Mouse (Mus musculus): ENCODE measurements around the gene Ptprg.

Ptprg gene

GRCm38 (mm10) chr14:11981764-11982163, 428.4 kb downstream of the Ptprg start:
- no peak for DNase-seq (ENCODE audit: low spot score)

GRCm38 (mm10) chr14:11983031-11983430, 429.7 kb downstream of the Ptprg start:
- no peak for DNase-seq (ENCODE audit: low spot score)

GRCm38 (mm10) chr14:11984086-11984485, 430.8 kb downstream of the Ptprg start:
- no peak for DNase-seq (ENCODE audit: low spot score)

- DNase-seq (ENCODE audit: low spot score): no peak
Measured at GRCm38 (mm10) chr14:11988975-11989374, 435.6 kb downstream of the Ptprg start.

- no peak for DNase-seq (ENCODE audit: low spot score)
Measured at GRCm38 (mm10) chr14:11991151-11991550, 437.8 kb downstream of the Ptprg start.

GRCm38 (mm10) chr14:11992111-11992510, 438.8 kb downstream of the Ptprg start:
- DNase-seq (ENCODE audit: low spot score): no peak

- no peak for DNase-seq (ENCODE audit: low spot score)
Measured at GRCm38 (mm10) chr14:11992534-11992933, 439.2 kb downstream of the Ptprg start.

GRCm38 (mm10) chr14:11997555-11997954, 444.2 kb downstream of the Ptprg start:
- no peak for DNase-seq (ENCODE audit: low spot score)

- no peak for DNase-seq (ENCODE audit: low spot score)
Measured at GRCm38 (mm10) chr14:11998464-11998863, 445.1 kb downstream of the Ptprg start.

- DNase-seq (ENCODE audit: low spot score): no peak
Measured at GRCm38 (mm10) chr14:12004061-12004460, 450.7 kb downstream of the Ptprg start.

- DNase-seq (ENCODE audit: low spot score): no peak
Measured at GRCm38 (mm10) chr14:12011766-12012165, 458.4 kb downstream of the Ptprg start.

GRCm38 (mm10) chr14:12025812-12026728, 472.7 kb downstream of the Ptprg start:
- no peak for DNase-seq (ENCODE audit: low spot score)

GRCm38 (mm10) chr14:12027247-12027646, 473.9 kb downstream of the Ptprg start:
- DNase-seq (ENCODE audit: low spot score): no peak

GRCm38 (mm10) chr14:12029926-12030325, 476.6 kb downstream of the Ptprg start:
- DNase-seq (ENCODE audit: low spot score): no peak

- no peak for DNase-seq (ENCODE audit: low spot score)
Measured at GRCm38 (mm10) chr14:12036530-12037283, 483.4 kb downstream of the Ptprg start.

- no peak for DNase-seq (ENCODE audit: low spot score)
Measured at GRCm38 (mm10) chr14:12039743-12040142, 486.4 kb downstream of the Ptprg start.

GRCm38 (mm10) chr14:12041566-12041965, 488.2 kb downstream of the Ptprg start:
- DNase-seq (ENCODE audit: low spot score): no peak

- no peak for DNase-seq (ENCODE audit: low spot score)
Measured at GRCm38 (mm10) chr14:12046226-12046882, 493.0 kb downstream of the Ptprg start.

- no peak for DNase-seq (ENCODE audit: low spot score)
Measured at GRCm38 (mm10) chr14:12047637-12048036, 494.3 kb downstream of the Ptprg start.

- no peak for DNase-seq (ENCODE audit: low spot score)
Measured at GRCm38 (mm10) chr14:12056912-12057524, 503.7 kb downstream of the Ptprg start.

GRCm38 (mm10) chr14:12057856-12058255, 504.5 kb downstream of the Ptprg start:
- no peak for DNase-seq (ENCODE audit: low spot score)

- no peak for DNase-seq (ENCODE audit: low spot score)
Measured at GRCm38 (mm10) chr14:12059149-12059548, 505.8 kb downstream of the Ptprg start.

Measured in spleen, adult 12 weeks (tissue).